Mouse (Mus musculus) frontal cortex, postnatal 14 days (tissue): ENCODE data around the gene Arl10.
A peak's percentile ranks its signal among the peaks of the same experiment; 100 is the strongest.

Experiments
- DNase-seq, 2 experiments: peaks; one replicate each; pipeline ENCODE4 v3.0.0; 2022; ENCODE audit warnings: low spot score in 2 of 2

Arl10 gene

DNA sequence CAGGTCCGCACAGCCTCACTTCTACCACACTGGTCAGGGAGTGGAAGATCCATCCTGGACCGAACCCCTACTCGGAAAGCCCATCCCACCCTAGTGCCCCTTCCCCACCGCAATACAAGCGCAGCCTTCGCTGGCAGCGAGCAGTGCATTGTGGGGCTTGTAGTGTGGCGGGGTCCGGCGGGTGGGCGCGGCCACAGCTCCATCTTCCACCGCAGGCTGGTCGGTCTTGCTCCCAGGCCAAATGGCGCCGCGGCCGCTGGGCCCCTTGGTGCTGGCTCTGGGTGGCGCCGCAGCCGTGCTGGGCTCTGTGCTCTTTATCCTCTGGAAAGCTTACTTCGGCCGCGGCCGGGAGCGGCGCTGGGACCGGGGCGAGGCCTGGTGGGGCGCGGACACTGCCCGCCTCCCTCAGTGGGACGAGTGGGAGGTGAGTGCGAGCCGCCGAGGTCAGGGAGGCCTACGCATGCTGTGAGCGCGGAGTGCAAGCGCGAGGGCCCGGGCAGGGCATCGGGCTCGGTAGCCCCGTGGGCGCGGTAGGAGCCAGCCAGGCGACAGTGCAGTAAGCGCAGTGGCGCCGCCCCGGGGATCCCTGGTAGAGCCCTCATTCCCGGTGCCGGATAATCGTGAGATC is at the start of gene Arl10:
Arl10 (plus strand) TSS at position 162 of the 628 bp plus-strand sequence.
- DNase-seq, result peak in 1 of 2 experiments; percentile 66

DNA sequence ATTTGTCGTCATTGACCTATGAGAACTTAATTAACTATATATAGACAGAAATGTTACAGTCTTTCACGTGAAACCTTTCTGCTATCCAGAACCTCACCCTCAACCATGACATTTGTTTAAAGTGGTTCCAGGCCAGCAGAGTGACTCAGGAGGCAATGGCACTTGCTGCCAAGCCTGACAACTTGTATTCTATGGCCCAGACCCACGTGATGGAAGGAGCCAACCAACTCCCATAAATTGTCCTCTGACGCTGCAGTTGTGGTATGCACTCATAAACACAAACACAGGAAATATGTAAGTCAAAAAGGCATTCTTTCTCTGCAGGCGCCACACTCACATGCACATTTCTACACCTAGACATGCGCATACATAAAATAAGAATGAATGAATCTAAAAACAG is 47.7 kb upstream of the Arl10 start:
- no peak for DNase-seq

DNA sequence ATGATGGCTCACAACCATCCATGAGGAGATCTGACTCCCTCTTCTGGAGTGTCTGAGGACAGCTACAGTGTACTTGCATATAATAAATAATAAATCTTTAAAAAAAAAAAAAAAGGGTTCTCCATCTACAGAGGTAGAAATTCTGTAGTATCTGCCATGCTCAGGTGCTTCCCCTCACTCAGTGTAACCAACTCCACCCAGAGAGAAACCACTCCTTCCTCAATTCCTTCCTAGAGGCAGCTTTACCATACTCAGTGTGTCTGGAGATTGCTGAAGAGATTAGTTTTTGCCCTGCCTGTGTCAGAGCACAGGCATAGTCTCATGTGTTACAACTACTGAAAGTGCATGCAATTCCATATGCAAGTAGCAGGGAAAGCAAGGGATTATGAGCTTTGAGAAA is 42.7 kb upstream of the Arl10 start:
- no peak for DNase-seq

DNA sequence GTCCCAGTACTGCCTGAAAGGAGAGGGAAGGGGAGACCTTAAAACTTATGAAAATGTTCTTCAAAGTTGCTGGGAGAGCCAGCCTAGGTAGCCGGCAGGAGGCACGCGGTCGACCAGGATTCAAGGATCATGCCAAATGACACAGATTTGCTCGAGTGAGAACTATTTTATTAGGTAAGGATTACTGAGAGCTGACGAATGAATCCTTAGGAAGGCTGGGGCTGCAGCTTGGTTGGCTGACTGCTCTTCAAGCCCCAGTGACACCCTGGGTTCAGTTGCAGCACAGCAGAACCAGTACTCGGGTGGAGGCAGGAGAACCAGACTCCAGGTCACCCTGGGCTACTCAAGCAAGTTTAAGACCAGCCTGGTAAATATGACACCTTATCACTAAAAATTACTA is 26.8 kb upstream of the Arl10 start:
- no peak for DNase-seq

DNA sequence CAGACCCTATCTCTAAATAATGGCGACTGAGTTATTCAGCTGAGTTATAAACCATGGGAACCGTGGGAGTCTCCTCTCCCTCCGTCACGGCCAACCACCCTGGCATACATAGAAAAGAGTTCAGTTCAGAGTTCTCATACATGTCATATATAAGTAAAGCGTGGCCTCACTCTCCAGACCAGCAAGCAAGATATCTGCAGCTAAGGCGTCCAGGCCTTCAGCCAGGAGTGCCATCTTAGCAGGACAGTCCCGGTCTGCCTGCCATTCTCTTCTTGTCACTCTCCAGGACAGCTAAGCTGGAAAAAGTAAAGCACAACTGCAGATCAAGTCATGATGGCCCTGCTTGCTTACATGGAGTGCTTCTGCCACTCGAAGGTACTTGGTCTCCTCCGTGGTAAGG is 18.6 kb upstream of the Arl10 start:
- no peak for DNase-seq

DNA sequence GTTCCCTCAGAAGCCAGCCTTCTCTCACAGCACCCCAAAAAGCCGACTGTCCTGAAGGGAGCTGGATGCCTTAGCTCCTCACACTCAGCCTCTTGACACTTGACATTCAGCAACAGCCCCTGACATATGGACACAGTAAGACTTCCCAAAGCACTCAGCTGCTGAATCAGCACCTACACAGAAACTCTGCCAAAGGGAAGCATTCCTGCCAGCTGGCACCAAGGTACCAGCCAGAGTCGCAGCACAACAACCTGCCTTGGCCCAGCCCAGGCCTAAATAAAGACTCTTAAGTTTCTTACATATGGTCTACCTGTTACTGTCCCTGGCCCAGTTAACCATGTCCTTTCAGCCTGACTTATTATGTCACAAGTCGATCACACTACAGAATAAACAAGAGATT is 18.0 kb upstream of the Arl10 start:
- no peak for DNase-seq

DNA sequence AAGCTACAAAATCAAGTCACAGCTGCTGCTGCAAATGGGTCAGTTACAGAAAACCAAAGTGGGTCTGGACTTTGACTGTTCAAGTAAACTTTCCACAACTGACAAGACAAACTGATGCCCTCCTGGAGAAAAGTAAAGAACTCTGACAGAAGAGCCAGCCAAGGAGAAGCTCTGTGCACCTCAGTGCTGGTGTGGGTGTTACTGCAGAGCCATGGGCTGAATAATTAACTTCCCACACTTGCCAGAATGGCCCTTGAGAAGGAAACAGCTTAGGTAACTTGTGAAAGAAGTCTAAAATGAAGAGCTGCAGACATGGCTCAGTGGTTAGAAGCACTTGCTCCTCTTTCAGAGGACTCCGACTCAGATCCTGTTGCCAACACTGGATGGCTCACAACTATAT is 17.2 kb upstream of the Arl10 start:
- DNase-seq, result no peak

DNA sequence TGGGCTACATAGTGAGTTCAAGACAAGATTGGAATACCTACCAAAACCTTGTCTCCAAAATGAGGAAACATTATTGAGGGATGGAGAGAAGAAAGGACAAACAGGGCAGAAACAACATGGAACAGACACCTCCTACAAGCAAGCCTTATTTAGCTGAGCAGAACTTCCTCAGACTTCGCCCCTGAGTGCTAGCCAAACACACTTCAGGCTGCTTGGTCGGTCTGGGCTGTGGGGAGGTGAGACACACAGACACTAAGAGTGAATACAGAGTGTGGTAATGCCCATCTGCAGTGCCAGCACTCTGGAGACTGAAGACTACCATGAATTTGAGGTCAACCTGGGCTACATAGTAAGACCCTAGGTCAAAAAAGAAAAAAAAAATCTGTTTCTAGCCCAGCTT is 15.2 kb upstream of the Arl10 start:
- no peak for DNase-seq

DNA sequence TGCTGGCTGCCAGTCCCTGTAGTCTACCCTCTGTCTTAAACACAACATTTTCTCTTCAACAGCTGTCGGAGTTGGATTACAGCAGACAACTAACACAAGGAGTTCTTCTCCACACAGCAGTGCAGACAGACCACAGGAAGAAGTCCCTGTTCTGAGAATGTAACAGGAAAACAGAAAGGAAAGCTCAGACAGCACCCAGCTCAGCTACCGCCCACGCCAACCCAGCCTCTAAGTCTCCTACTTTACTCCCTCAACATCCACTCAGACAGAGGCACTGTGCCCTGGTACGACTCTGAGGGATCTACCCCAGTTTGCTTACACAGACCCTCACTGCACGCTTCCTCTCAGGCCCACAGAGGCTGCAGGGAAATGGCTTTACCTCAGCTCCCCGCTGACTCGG is 14.2 kb upstream of the Arl10 start:
- DNase-seq, result no peak

DNA sequence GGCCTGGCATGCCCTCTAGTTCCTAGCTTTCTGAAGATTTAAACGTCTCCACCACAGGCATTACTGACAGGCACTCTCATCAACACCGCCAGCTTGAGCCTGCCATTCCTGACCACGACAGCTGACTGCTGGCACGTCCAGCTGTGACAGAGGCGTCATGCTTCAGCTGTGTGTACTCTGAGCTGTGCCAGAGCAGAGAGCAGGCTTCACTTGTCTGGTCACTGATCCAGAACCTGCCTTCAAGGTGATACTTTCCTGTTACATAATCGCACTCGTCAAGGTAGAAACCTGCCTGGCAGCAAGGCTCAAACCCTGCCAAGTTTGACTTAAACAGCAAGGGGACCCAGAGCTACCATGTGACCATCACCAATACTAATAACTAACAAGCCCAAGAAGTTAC is 12.3 kb upstream of the Arl10 start:
- no peak for DNase-seq

DNA sequence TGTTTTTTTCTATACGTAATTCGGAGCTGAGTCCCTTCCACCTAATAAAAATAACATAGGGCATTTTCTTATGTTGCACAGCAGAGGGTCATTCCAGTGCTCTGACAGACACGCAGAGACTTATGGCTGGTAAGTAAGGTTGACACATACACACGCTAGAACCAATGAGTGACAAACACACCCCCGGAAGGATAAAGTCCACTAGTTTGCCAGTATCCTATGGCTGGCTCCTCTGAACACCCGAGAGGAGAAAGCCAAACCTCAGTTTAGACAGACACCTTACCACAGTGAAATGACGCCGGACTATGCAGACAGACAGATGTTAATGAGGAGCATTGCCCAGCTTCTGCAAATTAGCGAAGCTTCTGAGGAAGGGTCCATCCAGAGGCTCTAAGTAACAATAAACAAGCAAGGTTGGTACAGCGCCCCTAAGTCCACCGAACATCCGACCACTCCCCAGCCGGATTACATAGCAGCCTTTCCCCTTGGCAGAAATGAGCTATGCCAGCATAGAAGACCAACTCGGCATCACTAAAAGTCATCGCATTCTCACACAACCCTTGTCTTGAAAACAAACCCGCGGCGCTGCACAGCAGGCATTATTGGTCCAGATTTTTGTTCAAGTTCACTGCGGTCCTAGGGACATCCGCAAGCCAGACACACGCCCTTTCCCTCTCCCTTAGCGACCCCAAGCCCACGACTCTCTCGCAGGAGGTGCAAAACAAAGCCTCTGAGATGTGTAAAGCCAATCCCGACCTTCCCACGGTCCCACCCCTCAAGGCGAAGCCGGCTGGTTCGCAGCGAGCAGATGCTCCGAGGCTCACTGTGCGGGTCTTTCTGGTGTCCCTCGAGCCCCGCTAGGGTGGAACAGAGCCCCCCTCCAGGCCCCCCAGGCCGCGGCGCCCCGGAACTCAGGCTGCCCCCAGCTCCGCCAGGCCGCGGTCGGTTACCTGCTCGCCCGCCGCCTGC is 10.3 kb upstream of the Arl10 start:
- DNase-seq, result no peak

DNA sequence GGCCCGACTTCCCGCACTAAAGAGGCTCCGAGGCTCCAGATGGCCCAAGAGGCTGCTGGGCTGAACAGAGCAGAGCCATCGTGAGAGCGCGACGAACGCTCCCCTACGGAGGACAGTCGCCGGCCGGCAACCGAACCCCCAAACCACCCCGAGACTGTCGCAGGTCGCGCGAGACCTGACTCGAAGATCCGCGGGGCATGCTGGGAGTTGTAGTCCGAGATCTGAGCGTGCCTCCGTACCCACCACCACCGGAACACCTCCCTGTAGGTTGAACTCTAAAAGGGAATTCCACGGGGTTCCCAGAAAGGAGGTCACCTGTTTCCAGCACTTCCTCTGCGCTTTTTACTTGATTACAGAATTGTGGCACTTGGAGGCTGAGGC is 9.6 kb upstream of the Arl10 start, which contains the start of gene 4833439L19Rik:
4833439L19Rik (minus strand) TSS at position 235 of the 381 bp plus-strand sequence.
- peak; percentile 86 to 88 for DNase-seq

DNA sequence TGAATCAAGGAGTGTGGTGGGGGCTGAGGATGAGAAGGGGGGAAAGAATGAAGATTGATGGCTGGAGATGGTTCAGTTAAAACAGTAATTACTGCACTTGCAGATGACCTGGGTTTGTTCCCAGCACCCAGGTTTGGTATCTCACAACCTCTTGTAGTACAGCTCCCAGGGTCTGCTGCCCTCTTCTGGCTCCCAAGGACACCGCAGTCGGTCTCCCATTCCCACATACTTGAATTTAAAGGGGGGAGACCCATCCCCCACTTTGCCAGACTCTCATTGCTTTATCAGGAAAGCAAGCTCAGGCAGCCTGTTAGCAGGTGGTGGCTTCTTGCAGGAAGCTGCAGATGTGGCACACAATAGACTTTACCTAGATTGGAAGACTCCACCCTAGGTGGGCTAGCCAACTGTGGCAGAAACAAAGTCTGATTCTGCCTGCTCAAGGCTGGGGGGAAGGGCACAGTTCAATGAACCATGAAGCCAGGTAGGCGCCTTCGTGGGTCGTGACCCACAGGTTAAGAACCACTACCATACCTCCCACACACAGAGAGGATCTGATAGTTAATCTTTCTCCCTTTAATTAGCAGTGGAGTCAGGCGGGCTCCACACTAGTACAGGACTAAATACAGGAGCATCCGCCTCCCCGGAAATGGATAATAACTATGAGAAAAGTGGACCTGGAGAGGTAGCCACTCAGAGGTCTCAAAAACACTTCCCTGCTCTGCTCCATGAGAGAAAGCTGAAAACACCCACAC is 9.0 kb upstream of the Arl10 start:
- peak in 1 of 2 experiments; percentile 40 for DNase-seq

DNA sequence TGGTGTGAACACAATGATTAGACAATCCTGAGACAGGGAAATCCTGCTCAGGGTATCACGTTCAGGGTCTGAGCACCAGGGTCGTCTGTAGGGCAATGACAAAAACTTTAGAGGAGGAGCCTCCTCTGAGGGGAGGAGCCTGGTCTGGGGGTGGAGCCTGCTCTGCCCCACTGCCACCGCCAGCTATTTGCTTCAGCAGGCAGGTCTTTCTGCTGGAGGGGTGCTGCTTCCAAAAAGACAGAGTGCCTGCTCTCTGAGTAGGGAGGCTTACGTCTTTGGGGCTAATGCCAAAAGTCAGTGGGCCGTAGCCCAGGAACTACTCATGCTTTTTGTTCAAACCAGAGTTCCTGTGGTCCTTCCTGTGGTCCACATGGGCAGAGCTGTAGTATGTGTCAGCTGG is 6.4 kb upstream of the Arl10 start:
- no peak for DNase-seq

DNA sequence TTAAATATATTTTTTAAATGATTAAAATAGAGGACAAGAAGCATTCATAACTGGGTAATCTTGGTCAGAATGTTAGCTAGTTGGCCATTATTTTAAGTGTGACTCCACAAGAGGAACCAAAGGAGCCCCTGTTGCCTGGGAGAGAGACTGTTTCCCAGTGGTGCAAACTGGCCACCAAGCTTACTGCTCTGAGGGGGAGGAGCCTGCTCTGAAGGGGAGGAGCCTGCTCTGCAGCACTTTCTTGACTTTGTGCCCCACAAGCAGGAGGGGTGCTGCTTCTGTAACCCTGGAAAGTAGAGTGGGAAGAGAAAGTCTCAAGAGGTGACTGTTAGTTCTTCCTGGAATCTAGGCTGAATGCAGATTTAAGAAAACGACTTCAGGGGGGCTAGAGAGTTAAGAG is 5.5 kb upstream of the Arl10 start:
- no peak for DNase-seq

DNA sequence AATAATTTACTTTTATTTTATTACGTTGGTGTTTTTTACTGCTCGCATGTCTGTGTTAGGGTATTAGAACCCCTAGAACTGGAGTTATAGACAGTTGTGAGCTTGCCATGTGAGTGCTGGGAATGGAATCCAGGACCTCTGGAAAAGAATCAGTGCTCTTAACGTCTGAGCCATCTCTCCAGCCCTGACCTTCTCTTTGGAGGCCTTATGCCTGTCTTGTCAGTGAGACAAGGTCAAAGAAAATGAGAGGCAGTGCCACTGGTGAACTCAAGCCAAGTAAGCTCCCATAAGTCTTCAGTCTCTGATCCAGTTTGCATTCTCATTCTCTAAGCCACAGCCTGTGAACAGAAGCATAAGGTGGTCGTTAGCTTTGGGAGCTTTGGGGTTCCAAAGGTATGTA is 4.1 kb upstream of the Arl10 start:
- DNase-seq, result no peak

DNA sequence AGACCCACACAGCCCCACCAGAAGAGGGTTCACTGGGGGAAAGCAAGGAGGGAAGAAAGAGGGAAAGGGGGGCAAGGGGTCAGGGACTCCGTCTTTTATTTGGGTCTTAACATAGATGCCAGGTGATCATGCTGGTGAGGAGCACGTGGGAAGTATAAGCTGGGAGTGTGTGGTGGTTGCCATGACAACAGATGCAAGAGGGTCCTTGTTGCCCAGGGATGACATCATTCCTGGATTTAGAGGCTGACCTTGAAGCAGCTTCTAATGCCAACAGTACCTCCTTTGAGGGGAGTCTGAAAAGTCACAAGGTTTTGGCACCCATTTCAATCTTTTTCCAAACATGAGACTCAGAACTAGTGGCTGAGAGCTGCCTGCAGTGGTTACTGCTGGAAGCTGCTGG is 3.2 kb upstream of the Arl10 start:
- DNase-seq, result no peak

DNA sequence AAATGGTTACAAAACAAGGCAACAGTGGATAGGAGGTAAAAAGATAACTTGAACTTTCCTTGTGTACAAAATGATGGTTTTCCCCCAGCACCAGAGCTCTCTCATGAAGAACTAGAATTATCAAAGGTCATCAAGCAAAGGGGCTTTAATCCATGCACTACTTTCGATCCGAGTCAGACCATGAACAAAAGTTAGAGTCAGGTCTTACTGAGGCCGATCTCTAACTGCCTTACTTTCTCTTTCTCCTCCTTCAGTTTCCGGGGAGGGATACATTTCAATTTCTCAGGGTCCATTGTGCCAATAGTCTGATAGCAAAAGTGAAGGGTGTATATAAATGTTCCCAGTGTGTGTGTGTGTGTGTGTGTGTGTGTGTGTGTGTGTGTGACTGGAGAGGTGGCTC is 2.2 kb upstream of the Arl10 start:
- no peak for DNase-seq

DNA sequence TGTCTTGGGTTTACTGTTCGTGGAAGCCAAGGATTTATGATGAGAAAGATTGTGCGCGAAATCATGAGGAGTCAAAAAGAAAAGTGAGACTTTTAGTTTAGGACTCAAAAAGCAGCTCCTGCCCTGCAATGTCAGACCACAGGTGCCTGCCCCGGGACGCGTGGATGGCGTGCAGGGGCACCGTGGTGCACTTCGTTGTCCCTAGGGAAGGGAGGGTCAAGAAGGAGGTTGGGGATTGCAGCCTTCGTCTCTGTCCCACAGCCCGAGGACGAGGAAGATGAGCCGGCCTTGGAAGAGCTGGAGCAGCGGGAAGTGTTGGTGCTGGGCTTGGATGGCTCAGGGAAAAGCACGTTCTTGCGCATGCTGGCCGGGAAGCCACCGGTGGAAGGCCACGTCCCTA is 674 bp downstream of the Arl10 start:
- no peak for DNase-seq

DNA sequence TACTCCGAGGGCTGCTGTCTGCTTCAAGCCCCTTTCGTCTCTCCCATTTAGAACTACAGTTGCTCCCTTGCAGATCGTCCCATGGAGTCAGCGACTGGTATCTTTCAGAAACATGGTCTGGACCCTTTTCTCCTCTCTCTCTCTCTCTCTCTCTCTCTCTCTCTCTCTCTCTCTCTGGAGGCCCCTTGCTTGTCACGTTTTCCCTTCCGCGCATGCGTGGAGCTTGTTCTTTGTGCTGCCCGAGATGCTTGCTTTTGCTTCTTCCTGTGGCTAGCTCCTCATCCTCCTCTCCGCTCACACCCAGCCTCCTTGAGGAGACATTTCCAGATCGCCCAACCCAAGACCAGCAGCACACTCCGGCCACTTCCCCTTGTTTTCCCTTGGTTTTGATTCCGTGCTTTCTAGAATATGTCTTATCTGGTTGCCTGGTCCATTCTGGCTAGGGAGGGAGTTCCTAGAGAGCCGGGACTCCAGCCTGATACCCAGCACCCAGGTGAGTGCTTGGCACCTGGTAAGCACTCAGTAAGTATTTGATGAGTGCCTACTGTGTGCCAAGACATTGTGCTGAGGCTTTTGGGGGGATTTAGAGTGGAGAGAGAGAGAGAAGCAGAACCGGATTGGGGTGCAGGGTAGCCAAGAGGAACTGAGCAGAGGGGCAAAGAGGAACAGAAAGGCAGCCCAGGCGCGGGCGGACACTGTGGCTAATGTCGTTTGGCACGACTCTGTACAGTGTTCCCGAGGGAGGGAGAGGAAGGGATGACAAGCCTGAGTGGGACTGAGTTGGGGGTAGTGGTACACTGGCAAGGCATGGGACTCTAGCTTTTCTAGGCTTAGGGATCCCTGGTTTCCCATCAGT is 3.1 kb downstream of the Arl10 start:
- no peak for DNase-seq

DNA sequence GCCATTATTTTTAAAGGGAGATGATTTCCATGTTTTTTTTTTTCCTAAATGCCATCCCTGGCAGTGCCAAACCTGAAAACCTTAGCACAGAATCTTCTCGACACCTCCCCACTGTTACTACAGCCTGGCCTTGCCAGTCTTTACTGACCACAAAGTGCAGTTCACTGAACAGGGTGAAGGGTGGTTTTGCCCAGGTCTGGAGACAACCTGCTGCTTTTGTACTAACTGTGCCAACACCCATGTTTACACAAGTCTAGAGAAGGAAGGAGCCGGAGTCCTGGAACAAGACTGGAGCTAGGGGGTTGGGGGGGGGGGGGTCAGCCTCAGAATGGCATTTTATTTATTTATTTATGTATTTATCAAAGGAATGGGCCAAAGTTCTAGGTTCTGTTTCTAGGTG is 6.6 kb downstream of the Arl10 start:
- no peak for DNase-seq

DNA sequence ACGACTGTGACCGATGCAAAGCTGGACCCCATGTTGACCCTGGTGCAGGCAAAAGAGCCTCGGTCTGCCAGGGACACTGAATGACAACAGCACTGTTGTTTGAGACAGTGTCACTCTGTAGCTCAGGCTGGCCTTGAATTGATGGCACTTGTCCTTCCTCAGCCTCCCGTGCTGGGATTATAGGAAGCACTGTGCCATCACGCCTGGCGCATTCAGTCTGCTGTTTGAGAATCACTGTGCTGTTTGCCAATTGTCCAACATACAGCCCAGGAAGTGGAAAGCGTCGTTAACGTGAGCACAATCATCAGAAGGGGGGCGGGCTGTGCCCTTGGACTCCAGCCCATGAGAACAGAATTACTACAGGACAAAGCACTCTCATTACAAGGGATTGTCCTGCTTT is 7.3 kb downstream of the Arl10 start:
- DNase-seq, result no peak
